Mouse (Mus musculus) forebrain, embryonic 12.5 days (tissue): ENCODE data around the gene Art3. TPM values are rescaled to one million over a fixed set of nuclear protein-coding genes. Genes with fewer than 3 reads are reported as not detected.

Experiments used
- ATAC-seq: fragments of 200-750 bp; cut with Nextera tagmentation; 2 replicates; pipeline ENCODE4 v1.8.0; 2017; ENCODE audit warnings: moderate TSS enrichment; ENCODE audit not compliant: low FRiP score
- H3K27ac ChIP-seq: fragments of 300-500 bp; sonication (generic); 2 replicates; pipeline ENCODE4 v1.5.1; 2016; ENCODE audit warnings: mild to moderate bottlenecking
- H3K27me3 ChIP-seq: fragments of 300-500 bp; sonication (generic); 2 replicates; pipeline ENCODE4 v1.6.1; 2016; ENCODE audit warnings: mild to moderate bottlenecking
- H3K36me3 ChIP-seq: fragments of 300-500 bp; sonication (generic); replicated peaks from 2 replicates; pipeline ENCODE4 v1.6.1; 2016; ENCODE audit warnings: mild to moderate bottlenecking
- H3K4me1 ChIP-seq: fragments of 300-500 bp; sonication (generic); 2 replicates; pipeline ENCODE4 v1.6.1; 2016
- H3K4me2 ChIP-seq: fragments of 300-500 bp; sonication (generic); 2 replicates; pipeline ENCODE4 v1.6.1; 2016; ENCODE audit warnings: mild to moderate bottlenecking, moderate library complexity
- H3K4me3 ChIP-seq: fragments of 300-500 bp; sonication (generic); replicated peaks from 2 replicates; pipeline ENCODE4 v1.5.1; 2016; ENCODE audit warnings: mild to moderate bottlenecking
- H3K9ac ChIP-seq: fragments of 300-500 bp; sonication (generic); 2 replicates; pipeline ENCODE4 v1.6.1; 2016; ENCODE audit warnings: mild to moderate bottlenecking
- H3K9me3 ChIP-seq: fragments of 300-500 bp; sonication (generic); 2 replicates; pipeline ENCODE4 v1.6.1; 2016
- WGBS: fragments of 180-500 bp; shearing (Covaris S2); methylation state at CpG from one replicate; pipeline ENCODE4 v1.1.7; 2016; 5-methylcytosine and 5-hydroxymethylcytosine counted together
- polyA plus RNA-seq: library from polyadenylated mRNA; unstranded; fragments of >200 nt; fragmentation: Nextera tagmentation; extraction: Ambion mirVana; gene quantifications from 2 replicates; pipeline ENCODE4 v1.2.1, GENCODE M21; 2016

The Art3 gene
- polyA plus RNA-seq: 0.79 and 0.83 TPM in 2 replicates

DNA sequence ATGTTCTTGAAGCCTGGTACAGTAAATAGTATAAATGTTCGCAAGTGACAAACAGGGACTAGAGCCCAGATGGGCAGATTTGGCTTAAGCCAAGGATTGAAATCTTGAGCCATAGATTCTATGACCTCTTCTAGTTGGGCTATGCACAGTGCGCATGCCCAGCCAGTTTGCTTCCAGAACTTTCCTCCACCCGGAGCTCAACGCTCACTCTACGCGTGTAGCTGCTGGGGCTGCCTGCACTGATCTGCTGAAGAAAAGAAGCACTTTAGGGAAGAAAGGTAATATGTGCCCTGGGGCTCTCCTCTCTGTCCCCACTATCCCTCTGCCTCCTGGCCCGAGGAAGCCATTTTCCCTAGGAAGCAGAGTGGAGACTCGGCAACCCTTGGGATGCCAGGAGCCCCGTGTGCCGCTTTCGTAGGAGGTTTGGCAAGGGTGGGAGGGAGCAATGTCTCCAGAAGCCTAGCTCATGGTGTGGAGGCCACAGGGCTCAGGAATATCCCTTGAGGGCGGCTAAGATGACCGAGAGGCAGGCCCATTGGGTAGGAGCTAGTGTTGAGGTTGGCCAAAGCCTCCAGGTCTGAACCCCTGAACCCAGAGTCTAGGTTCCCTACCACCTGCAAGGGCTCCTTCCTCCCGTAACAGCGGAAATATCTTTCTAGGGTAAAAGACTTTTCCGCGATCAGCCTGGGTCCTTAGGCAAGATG is at the start of gene Art3:
TSS of gene Art3 (plus strand) at position 193 of the 704 bp plus-strand sequence.
- Histone ChIP-seq H3K4me1 (no peaks in the 10 kb centered on the region), H3K27ac (no peak within 1 kb of the TSS), H3K9ac (no peak within 1 kb of the TSS), H3K27me3 (no peaks in the 10 kb centered on the region), H3K36me3 (no peaks in the 10 kb centered on the region), H3K4me3 (no peak within 1 kb of the TSS), H3K4me2 (no peak within 1 kb of the TSS), H3K9me3 (no peaks in the 10 kb centered on the region)
- WGBS: 93% methylated on average over 17 of the region's 17 CpGs
- no peak for ATAC-seq

DNA sequence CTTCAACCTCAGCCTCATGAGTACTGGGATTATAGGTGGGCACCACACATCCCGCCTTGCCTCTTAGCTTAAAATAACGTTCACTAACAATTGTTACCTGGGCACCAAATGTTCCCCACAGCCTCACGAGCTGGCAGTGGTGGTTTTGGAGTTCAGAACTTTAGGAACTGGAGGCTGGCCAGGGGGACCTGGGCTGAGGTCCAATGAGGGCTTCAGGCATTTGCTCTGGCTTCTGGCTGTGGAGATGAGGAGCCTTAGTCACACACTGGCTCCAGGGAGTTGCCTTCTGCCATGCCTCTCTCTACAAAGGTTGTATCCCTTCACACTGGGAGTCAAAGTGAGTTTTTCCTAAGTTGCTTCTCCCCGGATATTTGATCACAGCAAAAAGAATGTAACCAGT is 49.1 kb upstream of the Art3 start:
- Histone ChIP-seq H3K4me3 (no peak overlapping the region), H3K27ac (no peak overlapping the region), H3K4me2 (no peak overlapping the region), H3K36me3 (peaks cover 25% of the 10 kb centered on the region), H3K9ac (no peak overlapping the region), H3K4me1 (peaks cover 8% of the 10 kb centered on the region), H3K27me3 (no peaks in the 10 kb centered on the region), H3K9me3 (no peaks in the 10 kb centered on the region)
- ATAC-seq: no peak
- 78% methylated on average over 4 of the region's 4 CpGs for WGBS

DNA sequence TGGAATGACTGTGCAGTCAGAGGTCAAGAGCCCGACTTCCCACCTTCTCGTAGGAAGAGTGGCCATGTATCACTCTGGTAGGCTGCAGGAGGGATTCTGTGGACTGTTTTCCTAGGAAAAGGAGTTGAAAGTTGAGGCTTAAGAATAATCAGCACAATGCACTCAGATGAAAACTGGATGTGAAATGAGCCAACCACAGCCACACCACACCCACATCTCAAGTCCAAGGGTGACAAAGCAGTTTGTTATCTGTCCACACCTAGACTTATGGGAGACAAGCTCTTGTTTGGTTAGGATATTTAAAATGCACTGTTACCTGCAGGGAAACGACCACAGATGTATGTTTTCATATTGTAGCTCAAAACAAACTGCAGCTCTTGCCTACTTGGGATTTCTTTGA is 48.5 kb upstream of the Art3 start:
- Histone ChIP-seq H3K4me3 (no peak overlapping the region), H3K27ac (no peak overlapping the region), H3K27me3 (no peaks in the 10 kb centered on the region), H3K4me1 (peaks cover 7% of the 10 kb centered on the region), H3K9me3 (no peaks in the 10 kb centered on the region), H3K36me3 (peaks cover 30% of the 10 kb centered on the region), H3K9ac (no peak overlapping the region), H3K4me2 (no peak overlapping the region)
- no peak for ATAC-seq
- WGBS: 81% methylated on average over 3 of the region's 3 CpGs

DNA sequence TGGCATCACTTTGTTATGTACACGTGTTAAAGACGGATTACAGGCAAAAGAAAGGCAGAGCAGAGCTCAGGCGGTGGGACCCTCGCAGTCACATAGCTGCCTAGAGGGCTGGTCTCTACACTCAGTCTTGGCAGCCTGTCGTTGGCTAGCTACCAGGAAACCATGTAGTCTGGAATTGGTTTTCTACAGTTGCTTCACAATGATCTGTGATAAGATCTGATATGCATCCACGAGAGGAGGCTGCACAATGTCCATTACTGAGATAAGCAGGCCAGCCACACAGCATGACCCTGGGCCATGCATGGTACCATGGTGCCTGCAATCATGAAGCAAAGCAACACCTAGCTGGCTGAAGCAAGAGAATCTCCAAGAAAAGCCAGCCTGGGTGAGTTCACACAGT is 43.8 kb upstream of the Art3 start:
- no peaks in the 10 kb centered on the region for H3K27me3 ChIP-seq
- peaks cover 75% of the 10 kb centered on the region for H3K36me3 ChIP-seq
- no peaks in the 10 kb centered on the region for H3K4me1 ChIP-seq
- H3K4me2 ChIP-seq: no peak overlapping the region
- H3K27ac ChIP-seq: no peak overlapping the region
- H3K4me3 ChIP-seq: no peak overlapping the region
- 94% methylated on average over 6 of the region's 6 CpGs for WGBS
- no peak overlapping the region for H3K9ac ChIP-seq
- ATAC-seq: no peak
- no peaks in the 10 kb centered on the region for H3K9me3 ChIP-seq

DNA sequence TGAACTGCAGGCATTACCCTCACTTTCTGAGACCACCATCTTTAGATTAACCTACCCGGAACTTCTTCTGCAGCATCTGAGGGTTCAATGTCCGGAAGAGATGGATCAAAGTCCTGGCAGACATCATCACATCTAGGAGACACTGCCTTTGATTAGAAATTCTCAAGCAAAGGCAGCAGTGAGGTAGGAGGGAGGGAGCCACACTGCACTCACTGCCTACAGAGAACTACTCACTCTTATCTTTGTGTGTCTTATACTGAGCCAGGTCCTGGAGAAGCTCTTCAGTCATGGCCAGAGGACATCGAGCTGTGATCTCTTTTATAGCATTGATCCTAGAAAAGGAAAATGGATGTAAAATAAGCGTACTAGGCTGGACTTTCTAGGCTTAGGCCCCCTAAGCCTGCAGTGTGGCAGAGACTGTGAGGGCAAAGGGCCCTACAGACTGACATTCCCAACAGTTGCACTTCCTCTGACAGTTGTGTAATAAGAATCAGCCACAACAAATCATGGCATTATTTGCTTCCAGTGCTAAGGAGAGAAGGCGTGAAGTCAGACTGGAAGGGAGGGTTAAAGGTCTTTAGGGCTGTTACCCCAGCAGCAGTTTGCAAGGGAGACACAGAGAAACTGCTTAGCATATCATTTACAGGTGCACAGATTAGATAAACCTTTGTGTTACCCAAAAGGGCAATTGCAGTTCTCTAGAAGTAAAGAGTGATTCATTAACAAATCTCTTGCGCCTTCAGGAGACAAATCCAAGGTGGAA is 39.8 kb upstream of the Art3 start:
- Histone ChIP-seq H3K4me1 (no peaks in the 10 kb centered on the region), H3K27ac (no peak overlapping the region), H3K9me3 (no peaks in the 10 kb centered on the region), H3K36me3 (peaks cover 95% of the 10 kb centered on the region), H3K27me3 (no peaks in the 10 kb centered on the region), H3K4me3 (no peak overlapping the region), H3K9ac (no peak overlapping the region), H3K4me2 (no peak overlapping the region)
- 90% methylated on average over 6 of the region's 6 CpGs for WGBS
- no peak for ATAC-seq

DNA sequence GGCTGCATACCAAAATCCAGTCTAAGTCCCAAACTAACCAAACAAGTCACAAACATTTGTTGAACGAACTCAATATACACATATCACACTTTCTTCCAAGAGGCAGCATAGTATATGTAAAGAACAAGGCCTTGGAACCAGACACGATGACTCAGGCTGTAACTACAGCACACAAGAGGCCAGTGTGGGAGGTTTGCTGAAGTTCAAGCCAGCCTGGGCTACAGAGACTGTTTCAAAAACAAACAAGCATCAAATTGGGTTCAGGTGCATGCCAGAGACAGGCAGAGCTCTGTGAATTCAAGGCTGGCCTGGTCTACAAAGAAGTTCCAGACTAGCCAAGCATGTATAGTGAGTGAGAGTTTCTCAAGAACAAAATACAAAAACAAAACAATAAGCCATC is 37.1 kb upstream of the Art3 start:
- no peak overlapping the region for H3K4me2 ChIP-seq
- ATAC-seq: no peak
- no peak overlapping the region for H3K4me3 ChIP-seq
- 88% methylated on average over 2 of the region's 2 CpGs for WGBS
- peaks cover 92% of the 10 kb centered on the region for H3K36me3 ChIP-seq
- no peak overlapping the region for H3K9ac ChIP-seq
- no peaks in the 10 kb centered on the region for H3K9me3 ChIP-seq
- H3K27ac ChIP-seq: no peak overlapping the region
- H3K27me3 ChIP-seq: no peaks in the 10 kb centered on the region
- no peaks in the 10 kb centered on the region for H3K4me1 ChIP-seq

DNA sequence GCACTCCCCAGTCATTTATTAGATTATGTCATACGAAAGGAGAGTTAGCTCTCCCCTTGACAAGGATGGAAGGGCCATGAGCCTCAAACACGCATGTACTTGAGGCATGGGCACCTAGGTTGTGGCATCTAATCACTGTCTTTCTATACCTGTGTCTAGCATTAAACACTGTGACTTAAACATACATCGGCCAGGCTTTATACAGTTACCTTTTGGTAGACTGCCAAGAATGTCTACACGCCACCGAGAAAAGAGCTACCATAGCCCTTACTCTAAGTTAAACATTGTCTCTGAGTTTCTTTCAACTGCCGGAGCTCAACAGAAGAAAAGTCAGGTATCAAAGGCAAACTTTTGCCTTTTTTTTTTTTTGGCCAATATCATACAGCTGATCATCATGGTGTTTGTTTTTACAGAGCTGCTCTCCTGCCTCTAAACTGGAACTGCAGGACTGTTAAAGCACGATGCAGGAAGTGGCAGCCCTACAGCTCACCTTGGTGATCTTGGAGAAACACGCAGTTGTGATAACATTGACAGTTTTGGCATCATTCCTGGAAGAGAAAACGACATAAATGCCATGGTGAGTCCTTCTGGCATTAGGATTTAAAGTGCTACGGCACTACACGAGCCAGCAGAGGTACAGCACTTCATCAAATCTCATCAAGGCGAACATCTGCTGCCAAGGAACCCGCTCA is 29.3 kb upstream of the Art3 start:
- no peak overlapping the region for H3K27ac ChIP-seq
- H3K36me3 ChIP-seq: peaks cover 77% of the 10 kb centered on the region
- no peaks in the 10 kb centered on the region for H3K27me3 ChIP-seq
- no peak overlapping the region for H3K4me2 ChIP-seq
- H3K9me3 ChIP-seq: no peaks in the 10 kb centered on the region
- H3K4me1 ChIP-seq: no peaks in the 10 kb centered on the region
- H3K9ac ChIP-seq: no peak overlapping the region
- ATAC-seq: no peak
- 93% methylated on average over 13 of the region's 13 CpGs for WGBS
- H3K4me3 ChIP-seq: no peak overlapping the region

DNA sequence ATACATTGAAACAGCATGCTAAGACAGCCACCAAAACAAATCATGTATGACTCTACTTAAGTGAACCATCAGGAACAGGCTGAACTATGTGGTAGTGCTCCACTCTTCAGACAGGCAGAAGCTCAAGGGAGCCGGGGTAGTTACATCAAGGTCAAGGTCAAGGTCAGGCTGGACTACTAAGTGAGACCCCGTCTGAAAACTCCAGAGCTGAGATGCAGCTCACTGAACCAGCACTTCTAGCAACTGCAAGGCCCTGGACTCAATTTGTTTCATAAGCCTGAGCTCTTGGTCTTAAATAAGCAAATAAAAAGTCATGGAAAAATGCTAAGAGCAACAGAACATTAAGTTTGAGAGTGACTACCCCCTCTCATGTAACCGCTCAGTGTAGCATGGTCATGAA is 27.3 kb upstream of the Art3 start:
- no peak overlapping the region for H3K27ac ChIP-seq
- H3K4me2 ChIP-seq: no peak overlapping the region
- no peak overlapping the region for H3K9ac ChIP-seq
- H3K4me3 ChIP-seq: no peak overlapping the region
- H3K9me3 ChIP-seq: no peaks in the 10 kb centered on the region
- no peak for ATAC-seq
- H3K36me3 ChIP-seq: peaks cover 60% of the 10 kb centered on the region
- H3K4me1 ChIP-seq: peaks cover 11% of the 10 kb centered on the region
- H3K27me3 ChIP-seq: no peaks in the 10 kb centered on the region
- WGBS: 95% methylated on average over 3 of the region's 3 CpGs

DNA sequence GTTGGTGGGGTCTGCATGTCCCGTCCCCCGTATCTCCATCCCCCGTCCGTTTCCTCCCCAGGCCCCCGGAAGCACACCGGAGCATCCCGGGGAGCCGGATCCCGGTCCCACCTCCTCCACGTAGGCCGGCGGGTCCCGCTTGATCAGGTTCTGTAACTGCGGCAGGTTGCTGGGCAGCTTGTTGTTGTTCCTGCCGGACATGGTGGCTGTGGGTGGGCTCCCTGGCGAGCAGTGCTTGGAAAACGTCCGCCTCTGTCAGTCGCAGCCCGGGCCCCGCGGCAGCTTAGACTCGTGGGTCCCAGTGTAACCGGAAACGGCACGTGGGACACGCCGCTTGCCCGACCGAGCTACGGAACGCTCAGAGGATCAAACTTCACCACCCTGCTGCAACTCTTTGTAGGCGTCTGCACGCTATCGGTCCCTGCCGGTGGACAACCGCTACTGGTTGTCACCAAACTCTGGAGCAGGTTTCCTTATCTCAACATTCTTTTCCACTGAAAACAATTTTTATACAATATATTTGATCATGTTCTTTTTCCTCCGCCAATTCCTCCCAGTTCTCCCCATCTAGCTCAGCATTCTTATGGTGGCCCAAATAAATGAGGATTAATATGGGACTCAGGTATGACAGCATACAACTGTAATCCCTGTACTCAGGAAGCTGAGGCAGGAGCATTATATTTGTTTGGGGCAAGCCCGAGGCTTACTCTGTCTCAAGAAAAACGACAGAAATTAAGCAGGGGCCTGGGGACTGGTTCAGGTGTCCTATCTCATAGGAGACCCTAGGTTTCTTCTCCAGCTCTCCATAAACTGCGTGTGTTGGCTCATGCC is 21.7 kb upstream of the Art3 start, which contains the start of gene Sdad1:
TSS of gene Sdad1 (minus strand) at position 799 of the 831 bp plus-strand sequence.
- peak; percentile 96 for ATAC-seq
- H3K4me2 ChIP-seq: peak within 1 kb of the TSS; percentile 81
- peak within 1 kb of the TSS; percentile 77 for H3K9ac ChIP-seq
- peaks cover 9% of the 10 kb centered on the region for H3K36me3 ChIP-seq
- H3K27ac ChIP-seq: peak within 1 kb of the TSS; percentile 46; the same call in 1 of the 2 replicates
- H3K9me3 ChIP-seq: no peaks in the 10 kb centered on the region
- H3K4me1 ChIP-seq: peaks cover 16% of the 10 kb centered on the region
- H3K27me3 ChIP-seq: no peaks in the 10 kb centered on the region
- 2% methylated on average over 41 of the region's 41 CpGs for WGBS
- peak within 1 kb of the TSS; percentile 87 for H3K4me3 ChIP-seq

DNA sequence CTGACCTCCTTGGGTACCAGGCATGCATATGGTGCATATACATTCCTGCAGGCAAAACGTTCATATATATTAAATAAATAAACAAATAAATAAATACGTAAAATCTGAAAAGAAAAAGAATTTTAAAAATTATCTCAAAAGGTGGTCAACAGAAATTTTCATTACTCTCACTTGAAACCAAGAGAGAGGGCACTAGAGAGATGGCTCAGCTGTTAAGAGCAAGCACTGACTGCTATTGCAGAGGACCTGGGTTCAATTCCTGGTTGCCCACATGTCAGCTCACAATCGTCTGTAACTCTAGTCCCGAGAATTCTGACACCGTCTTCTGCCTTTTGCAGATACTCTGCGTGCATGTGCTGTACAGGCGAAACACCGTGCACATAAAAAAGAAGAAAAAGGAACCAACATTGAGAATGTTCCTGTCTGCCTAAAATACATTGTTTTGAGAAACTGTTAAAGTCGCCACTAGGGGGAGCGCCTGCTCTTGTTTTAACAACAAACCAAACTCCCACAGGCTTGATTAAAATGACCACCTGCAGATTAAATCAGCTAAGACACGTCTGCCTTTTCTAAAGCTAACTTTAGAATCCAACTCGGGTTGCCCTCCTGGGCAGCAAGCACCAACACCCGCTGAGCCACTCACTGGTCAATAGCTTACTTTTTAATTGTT is 19.4 kb upstream of the Art3 start:
- Histone ChIP-seq H3K9me3 (no peaks in the 10 kb centered on the region), H3K4me1 (peaks cover 16% of the 10 kb centered on the region), H3K9ac (no peak overlapping the region), H3K4me3 (no peak overlapping the region), H3K36me3 (no peaks in the 10 kb centered on the region), H3K4me2 (no peak overlapping the region), H3K27ac (no peak overlapping the region), H3K27me3 (no peaks in the 10 kb centered on the region)
- ATAC-seq: no peak
- 14% methylated on average over 13 of the region's 13 CpGs for WGBS

DNA sequence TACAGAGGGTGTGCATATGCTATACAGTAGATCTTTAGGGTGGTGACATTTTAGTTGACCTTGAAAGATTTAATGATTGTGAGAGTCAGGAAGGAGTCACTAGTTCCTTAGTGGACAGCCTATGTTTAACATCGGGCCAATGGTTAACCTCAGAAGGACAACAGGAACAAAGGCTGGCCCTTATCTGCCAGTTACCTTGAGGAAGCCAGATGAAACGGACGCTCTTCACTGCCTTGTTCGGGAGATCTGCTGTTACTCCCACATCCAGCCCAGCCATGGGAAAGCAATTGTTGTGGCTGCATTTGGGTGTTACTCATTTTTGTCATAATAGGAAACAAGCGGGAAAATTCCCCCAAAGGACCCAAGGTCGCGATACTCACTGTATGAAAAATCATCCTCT is 17.9 kb upstream of the Art3 start:
- WGBS: 82% methylated on average over 7 of the region's 7 CpGs
- no peak overlapping the region for H3K9ac ChIP-seq

More for the DNA sequence above, 17.9 kb upstream of the Art3 start:
- no peak overlapping the region for H3K27ac ChIP-seq
- H3K4me3 ChIP-seq: no peak overlapping the region
- no peaks in the 10 kb centered on the region for H3K9me3 ChIP-seq
- no peak overlapping the region for H3K4me2 ChIP-seq
- peaks cover 10% of the 10 kb centered on the region for H3K4me1 ChIP-seq
- no peak for ATAC-seq
- no peaks in the 10 kb centered on the region for H3K36me3 ChIP-seq
- no peaks in the 10 kb centered on the region for H3K27me3 ChIP-seq
